Mouse (Mus musculus) hindlimb bud, embryonic 11.5 days (tissue): ENCODE measurements around the gene Hoxd3.

Experiments used
- DNase-seq: peaks from one replicate; pipeline ENCODE4 v3.0.0-alpha.2; 2012; ENCODE audit warnings: low read depth, low spot score; ENCODE audit errors: extremely low spot score

Gene Hoxd3

GRCm38 (mm10) chr2:74740311-74741091 is 28.8 kb downstream of the Hoxd3 start:
- no peak for DNase-seq

GRCm38 (mm10) chr2:74741252-74741978 is 29.7 kb downstream of the Hoxd3 start:
- no peak for DNase-seq

GRCm38 (mm10) chr2:74741979-74742277 is 30.2 kb downstream of the Hoxd3 start:
- no peak for DNase-seq

- DNase-seq, result no peak
Observed at GRCm38 (mm10) chr2:74745540-74746297, 34.0 kb downstream of the Hoxd3 start.

- DNase-seq, result no peak
Observed at GRCm38 (mm10) chr2:74746298-74746921, 34.7 kb downstream of the Hoxd3 start.

GRCm38 (mm10) chr2:74747006-74747405 is 35.3 kb downstream of the Hoxd3 start:
- DNase-seq, result no peak

GRCm38 (mm10) chr2:74747661-74748141 is 36.0 kb downstream of the Hoxd3 start:
- no peak for DNase-seq

- DNase-seq, result no peak
Observed at GRCm38 (mm10) chr2:74748436-74748995, 36.8 kb downstream of the Hoxd3 start.

- DNase-seq, result no peak
Observed at GRCm38 (mm10) chr2:74749337-74750121, 37.8 kb downstream of the Hoxd3 start.

GRCm38 (mm10) chr2:74750731-74751250 is 39.1 kb downstream of the Hoxd3 start:
- no peak for DNase-seq

- no peak for DNase-seq
Observed at GRCm38 (mm10) chr2:74751861-74752260, 40.1 kb downstream of the Hoxd3 start.

GRCm38 (mm10) chr2:74752431-74753174 is 40.9 kb downstream of the Hoxd3 start:
- no peak for DNase-seq

- DNase-seq, result no peak
Observed at GRCm38 (mm10) chr2:74753175-74753523, 41.4 kb downstream of the Hoxd3 start.

- no peak for DNase-seq
Observed at GRCm38 (mm10) chr2:74753711-74754110, 42.0 kb downstream of the Hoxd3 start.

- DNase-seq, result no peak
Observed at GRCm38 (mm10) chr2:74760146-74760545, 48.4 kb downstream of the Hoxd3 start.

GRCm38 (mm10) chr2:74761941-74762340 is 50.2 kb downstream of the Hoxd3 start:
- no peak for DNase-seq

- DNase-seq, result no peak
Observed at GRCm38 (mm10) chr2:74762522-74763244, 51.0 kb downstream of the Hoxd3 start, which contains the start of gene Hoxd1. Hoxd1 (plus strand) TSS chr2:74762980.

GRCm38 (mm10) chr2:74763245-74763735 is 51.6 kb downstream of the Hoxd3 start:
- no peak for DNase-seq
